Mouse (Mus musculus) E14TG2a.4 (cell line): ENCODE results near the gene Rnf183.

ENCODE experiments used
- CTCF ChIP-seq: conservative IDR thresholded peaks from 2 replicates; pipeline ENCODE4 v1.5.1; 2014; ENCODE audit warnings: low read length
- NANOG ChIP-seq: IDR thresholded peaks from 2 replicates; pipeline ENCODE4 v1.6.1; 2014; ENCODE audit warnings: borderline replicate concordance, low read length, mixed read lengths
- POU5F1 ChIP-seq: IDR thresholded peaks from 2 replicates; pipeline ENCODE4 v1.6.1; 2014; ENCODE audit warnings: low read length, borderline replicate concordance

GRCm38 (mm10) chr4:62431522-62431921 is 3.5 kb downstream of the Rnf183 start:
- TF ChIP-seq CTCF = no peak
- TF ChIP-seq NANOG = no peak
- TF ChIP-seq POU5F1 = no peak
